17 mouse cellular contexts compared by ENCODE assay signal in genomic region chr2:112470961-112471381, GRCm38 (mm10). TPM values are rescaled to one million over a fixed set of nuclear protein-coding genes. Genes with fewer than 3 reads are reported as not detected.
DNase-seq lines count a peak whose midpoint lies in the region; ATAC-seq lines count a peak whose summit lies in the region.
"Had no signal": no experiment of that assay in that cellular context is flagged by ENCODE, and none has a peak within 500 bp of the region (broad histone marks: within the 10 kb centered on the region; RNA-seq: fewer than 3 reads in every experiment).

No protein-coding gene starts in this region.

- DNase-seq in heart, embryonic 10.5 days (ENCODE audit: low spot score) = peak; percentile 73
- no peak for DNase-seq in heart, postnatal 10 days
- no peak for DNase-seq in limb, embryonic 10.5 days (ENCODE audit: low spot score)
- DNase-seq: adrenal gland, postnatal 10 days; cerebellum, adult 8-10 months; gastrocnemius, postnatal 14 days had no signal

- no peak overlapping the region for H3K4me2 ChIP-seq in limb, embryonic 13.5 days (replicated peaks)
- no peak overlapping the region for H3K4me2 ChIP-seq in midbrain, embryonic 15.5 days
- H3K4me2 ChIP-seq in kidney, embryonic 15.5 days = no peak overlapping the region
- H3K4me2 ChIP-seq: forebrain, embryonic 13.5 days; hindbrain, embryonic 12.5 days; liver, embryonic 11.5 days; lung, embryonic 15.5 days had no signal

- WGBS in heart, embryonic 10.5 days = 51% methylated on average over 5 of the region's 5 CpGs
- 79% methylated on average over 5 of the region's 5 CpGs for WGBS in limb, embryonic 13.5 days
- WGBS in limb, embryonic 10.5 days = 82% methylated on average over 5 of the region's 5 CpGs
- WGBS in midbrain, embryonic 15.5 days = 20% methylated on average over 5 of the region's 5 CpGs
- 84% methylated on average over 5 of the region's 5 CpGs for whole genome bisulfite sequencing in kidney, embryonic 15.5 days

- peaks cover 34% of the 10 kb centered on the region for H3K36me3 ChIP-seq in heart, embryonic 10.5 days
- H3K36me3 ChIP-seq in limb, embryonic 13.5 days = peaks cover 41% of the 10 kb centered on the region
- H3K36me3 ChIP-seq in limb, embryonic 10.5 days = peaks cover 46% of the 10 kb centered on the region
- peaks cover 10% of the 10 kb centered on the region for H3K36me3 ChIP-seq in midbrain, embryonic 15.5 days (replicated peaks)
- peaks cover 44% of the 10 kb centered on the region for H3K36me3 ChIP-seq in kidney, embryonic 15.5 days

- no peak overlapping the region for H3K9ac ChIP-seq in limb, embryonic 13.5 days
- H3K9ac ChIP-seq in midbrain, embryonic 15.5 days = no peak overlapping the region
- no peak overlapping the region for H3K9ac ChIP-seq in kidney, embryonic 15.5 days
- H3K9ac ChIP-seq: forebrain, embryonic 13.5 days; hindbrain, embryonic 12.5 days; lung, embryonic 15.5 days had no signal

- 0 out of 2 replicates have a peak overlapping the region, but pooled peaks have one; percentile 42 for H3K27ac ChIP-seq in heart, embryonic 10.5 days
- H3K27ac ChIP-seq in limb, embryonic 13.5 days = no peak overlapping the region
- no peak overlapping the region for H3K27ac ChIP-seq in limb, embryonic 10.5 days
- H3K27ac ChIP-seq in midbrain, embryonic 15.5 days = no peak overlapping the region
- H3K27ac ChIP-seq in kidney, embryonic 15.5 days = no peak overlapping the region
- H3K27ac ChIP-seq: forebrain, embryonic 13.5 days; hindbrain, embryonic 12.5 days; kidney, postnatal 0 days; lung, embryonic 15.5 days had no signal

- no peak overlapping the region for H3K4me3 ChIP-seq in heart, embryonic 10.5 days
- H3K4me3 ChIP-seq in limb, embryonic 13.5 days = no peak overlapping the region
- no peak overlapping the region for H3K4me3 ChIP-seq in limb, embryonic 10.5 days
- no peak overlapping the region for H3K4me3 ChIP-seq in midbrain, embryonic 15.5 days
- no peak overlapping the region for H3K4me3 ChIP-seq in kidney, embryonic 15.5 days (replicated peaks)
- H3K4me3 ChIP-seq: forebrain, embryonic 13.5 days; hindbrain, embryonic 12.5 days; lung, embryonic 15.5 days had no signal

- no peaks in the 10 kb centered on the region for H3K27me3 ChIP-seq in heart, embryonic 10.5 days (ENCODE audit: insufficient read depth, poor library complexity, severe bottlenecking)
- H3K27me3 ChIP-seq in limb, embryonic 13.5 days = no peaks in the 10 kb centered on the region
- no peaks in the 10 kb centered on the region for H3K27me3 ChIP-seq in limb, embryonic 10.5 days (ENCODE audit: low read depth, poor library complexity, severe bottlenecking)
- no peaks in the 10 kb centered on the region for H3K27me3 ChIP-seq in midbrain, embryonic 15.5 days (replicated peaks)
- no peaks in the 10 kb centered on the region for H3K27me3 ChIP-seq in kidney, embryonic 15.5 days
- H3K27me3 ChIP-seq: forebrain, embryonic 13.5 days; hindbrain, embryonic 12.5 days; lung, embryonic 15.5 days had no signal

- H3K4me1 ChIP-seq in heart, embryonic 10.5 days = peaks cover 9% of the 10 kb centered on the region; the same call in 1 of the 2 replicates
- H3K4me1 ChIP-seq in limb, embryonic 13.5 days = no peaks in the 10 kb centered on the region
- no peaks in the 10 kb centered on the region for H3K4me1 ChIP-seq in limb, embryonic 10.5 days
- H3K4me1 ChIP-seq in midbrain, embryonic 15.5 days = no peaks in the 10 kb centered on the region
- H3K4me1 ChIP-seq in kidney, embryonic 15.5 days = no peaks in the 10 kb centered on the region
- H3K4me1 ChIP-seq: forebrain, embryonic 13.5 days; hindbrain, embryonic 12.5 days had no signal

- ATAC-seq in limb, embryonic 13.5 days (ENCODE audit: low FRiP score, low read depth) = 0 out of 2 replicates have a peak, but pooled peaks have one; percentile 5
- ATAC-seq in midbrain, embryonic 15.5 days (replicated peaks) = peak; percentile 48; the same call in 1 of the 2 replicates
- no peak for ATAC-seq in megakaryocyte-erythroid progenitor cell, adult 5-6 weeks (replicated peaks; ENCODE audit: low FRiP score, low TSS enrichment, poor library complexity, severe bottlenecking)
- no peak for ATAC-seq in kidney, embryonic 15.5 days (replicated peaks; ENCODE audit: low FRiP score)
- ATAC-seq: forebrain, embryonic 13.5 days; intestine, embryonic 16.5 days had no signal

- intact Hi-C loops in heart, postnatal 10 days (cut with DNase I) = no loop called here

- no peaks in the 10 kb centered on the region for H3K9me3 ChIP-seq in heart, embryonic 10.5 days
- no peaks in the 10 kb centered on the region for H3K9me3 ChIP-seq in limb, embryonic 13.5 days
- no peaks in the 10 kb centered on the region for H3K9me3 ChIP-seq in limb, embryonic 10.5 days (replicated peaks)
- no peaks in the 10 kb centered on the region for H3K9me3 ChIP-seq in midbrain, embryonic 15.5 days
- H3K9me3 ChIP-seq in kidney, embryonic 15.5 days (replicated peaks) = no peaks in the 10 kb centered on the region
- H3K9me3 ChIP-seq: forebrain, embryonic 13.5 days; hindbrain, embryonic 12.5 days; lung, embryonic 15.5 days had no signal

RNA-seq across cellular contexts. Expression of gene Chrm5, which starts 9.6 kb away (rescaled TPM):
- polyA plus RNA-seq in heart, embryonic 10.5 days (2016; fragmentation: Nextera tagmentation; extraction: Ambion mirVana) = not detected in 2 replicates
- not detected for total RNA-seq in heart, postnatal 10 days (2021)
- polyA plus RNA-seq in limb, embryonic 13.5 days (2015; fragmentation: Nextera tagmentation; extraction: Ambion mirVana) = not detected in 2 replicates
- polyA plus RNA-seq in limb, embryonic 10.5 days (2016; fragmentation: Nextera tagmentation; extraction: Ambion mirVana) = not detected in 2 replicates
- polyA plus RNA-seq in midbrain, embryonic 15.5 days (2015; fragmentation: Nextera tagmentation; extraction: Ambion mirVana) = 1.2 and 2.0 TPM in 2 replicates
- not detected in 2 replicates for total RNA-seq in megakaryocyte-erythroid progenitor cell, adult 5-6 weeks (2014; fragmentation: Nextera tagmentation)
- not detected in 2 replicates for total RNA-seq in megakaryocyte-erythroid progenitor cell, adult 5-6 weeks (2017)
- 0.17 and 0.22 TPM in 2 replicates for polyA plus RNA-seq in kidney, embryonic 15.5 days (2015; fragmentation: Nextera tagmentation; extraction: Ambion mirVana)
- total RNA-seq: adrenal gland, postnatal 10 days; ES-E14; gastrocnemius, postnatal 14 days had no signal
- polyA plus RNA-seq: forebrain, embryonic 13.5 days; intestine, embryonic 16.5 days; kidney, postnatal 0 days; liver, embryonic 11.5 days; lung, embryonic 15.5 days had no signal

RNA-seq across cellular contexts. Expression of gene Emc7, which starts 16.2 kb away (rescaled TPM):
- 16.1 and 18.5 TPM in 2 replicates for polyA plus RNA-seq in heart, embryonic 10.5 days (2016; fragmentation: Nextera tagmentation; extraction: Ambion mirVana)
- 10 to 100 TPM; 15.5 to 16.8 TPM for total RNA-seq in heart, postnatal 10 days (2021)
- polyA plus RNA-seq in limb, embryonic 13.5 days (2015; fragmentation: Nextera tagmentation; extraction: Ambion mirVana) = 15.5 and 17.0 TPM in 2 replicates
- polyA plus RNA-seq in limb, embryonic 10.5 days (2016; fragmentation: Nextera tagmentation; extraction: Ambion mirVana) = 10.2 and 10.9 TPM in 2 replicates
- polyA plus RNA-seq in midbrain, embryonic 15.5 days (2015; fragmentation: Nextera tagmentation; extraction: Ambion mirVana) = 18.6 and 19.6 TPM in 2 replicates
- 13.8 and 14.7 TPM in 2 replicates for total RNA-seq in megakaryocyte-erythroid progenitor cell, adult 5-6 weeks (2014; fragmentation: Nextera tagmentation)
- total RNA-seq in megakaryocyte-erythroid progenitor cell, adult 5-6 weeks (2017) = 9.7 and 10.5 TPM in 2 replicates
- 19.3 and 20.0 TPM in 2 replicates for polyA plus RNA-seq in kidney, embryonic 15.5 days (2015; fragmentation: Nextera tagmentation; extraction: Ambion mirVana)

RNA-seq across cellular contexts. Expression of gene Aven, which starts 21.8 kb away (rescaled TPM):
- 6.5 and 12.5 TPM in 2 replicates for polyA plus RNA-seq in heart, embryonic 10.5 days (2016; fragmentation: Nextera tagmentation; extraction: Ambion mirVana)
- 10 to 100 TPM; 14.4 to 15.8 TPM for total RNA-seq in heart, postnatal 10 days (2021)
- 6.1 and 6.8 TPM in 2 replicates for polyA plus RNA-seq in limb, embryonic 13.5 days (2015; fragmentation: Nextera tagmentation; extraction: Ambion mirVana)
- polyA plus RNA-seq in limb, embryonic 10.5 days (2016; fragmentation: Nextera tagmentation; extraction: Ambion mirVana) = 10.0 and 11.6 TPM in 2 replicates
- polyA plus RNA-seq in midbrain, embryonic 15.5 days (2015; fragmentation: Nextera tagmentation; extraction: Ambion mirVana) = 2.4 and 4.5 TPM in 2 replicates
- total RNA-seq in megakaryocyte-erythroid progenitor cell, adult 5-6 weeks (2014; fragmentation: Nextera tagmentation) = 11.9 and 27.4 TPM in 2 replicates
- total RNA-seq in megakaryocyte-erythroid progenitor cell, adult 5-6 weeks (2017) = 48.4 and 50.6 TPM in 2 replicates
- 7.2 and 9.3 TPM in 2 replicates for polyA plus RNA-seq in kidney, embryonic 15.5 days (2015; fragmentation: Nextera tagmentation; extraction: Ambion mirVana)

Comparison
In these comparisons a context has a peak if more than half of its experiments do, and no peak if none do; other contexts are left out.
1. ATAC-seq: peak in limb, embryonic 13.5 days (single experiment) and midbrain, embryonic 15.5 days (single experiment); none in megakaryocyte-erythroid progenitor cell, adult 5-6 weeks (single experiment) and kidney, embryonic 15.5 days (single experiment).